Mouse (Mus musculus): ENCODE measurements at regions not wholly inside any gene's neighbourhood (a gene's known extent, or its start where the extent isn't known, plus 50 kb on each side); places are given as distances from the start of the nearest gene placed in this dataset.

- no peak for TF ChIP-seq CTCF (IDR thresholded peaks at IDR 0.05; ENCODE audit: insufficient read depth, low read depth, low read length)
- TF ChIP-seq POLR2A (IDR thresholded peaks at IDR 0.05; ENCODE audit: insufficient read depth, low read depth, low read length), result no peak
Observed at GRCm38 (mm10) chr2:179390486-179390885, 51.7 kb upstream of the Cdh4 start.
